Mouse (Mus musculus): ENCODE measurements around the gene Efcab8. TPM values are rescaled to one million over a fixed set of nuclear protein-coding genes. Genes with fewer than 3 reads are reported as not detected.

Efcab8 gene
- 0.06 TPM in 1 of 2 replicates, not detected in the other for polyA plus RNA-seq (2016; fragmentation: Nextera tagmentation; extraction: Ambion mirVana)

- no peak for DNase-seq (ENCODE audit: low spot score)
- H3K4me1 ChIP-seq, result peaks cover 12% of the 10 kb centered on the region
- WGBS, result 53% methylated on average over 12 of the region's 12 CpGs
- H3K27ac ChIP-seq, result no peak within 1 kb of the TSS; the same call in 1 of the 2 replicates
- H3K27me3 ChIP-seq (ENCODE audit: low read depth, poor library complexity, severe bottlenecking), result no peaks in the 10 kb centered on the region
- no peaks in the 10 kb centered on the region for H3K36me3 ChIP-seq
- H3K4me3 ChIP-seq, result peak within 1 kb of the TSS; percentile 50
- H3K9me3 ChIP-seq (replicated peaks), result no peaks in the 10 kb centered on the region
Measured at GRCm38 (mm10) chr2:153779394-153779981, at the start of gene Efcab8. TSS of gene Efcab8 (plus strand) at chr2:153779931.

GRCm38 (mm10) chr2:153734033-153734432 is 45.7 kb upstream of the Efcab8 start:
- DNase-seq (ENCODE audit: low spot score), result no peak
- Histone ChIP-seq H3K27ac (no peak overlapping the region), H3K4me1 (no peaks in the 10 kb centered on the region), H3K9me3 (replicated peaks) (no peaks in the 10 kb centered on the region), H3K36me3 (no peaks in the 10 kb centered on the region), H3K27me3 (ENCODE audit: low read depth, poor library complexity, severe bottlenecking) (no peaks in the 10 kb centered on the region), H3K4me3 (no peak overlapping the region)
- WGBS, result 86% methylated on average over 4 of the region's 4 CpGs

GRCm38 (mm10) chr2:153740500-153741436 is 39.0 kb upstream of the Efcab8 start, which contains the start of gene Mapre1:
TSS of gene Mapre1 (plus strand) at chr2:153741274.
- Histone ChIP-seq H3K4me3 (peak within 1 kb of the TSS; percentile 72), H3K9me3 (replicated peaks) (no peaks in the 10 kb centered on the region), H3K27me3 (ENCODE audit: low read depth, poor library complexity, severe bottlenecking) (no peaks in the 10 kb centered on the region), H3K27ac (peak within 1 kb of the TSS; percentile 98), H3K36me3 (peaks cover 11% of the 10 kb centered on the region), H3K4me1 (peaks cover 23% of the 10 kb centered on the region)
- DNase-seq (ENCODE audit: low spot score), result peak; percentile 100
- WGBS, result 11% methylated on average over 58 of the region's 58 CpGs

- Histone ChIP-seq H3K4me3 (peak overlapping the region; percentile 72), H3K27ac (peak overlapping the region; percentile 98), H3K27me3 (ENCODE audit: low read depth, poor library complexity, severe bottlenecking) (no peaks in the 10 kb centered on the region), H3K9me3 (replicated peaks) (no peaks in the 10 kb centered on the region), H3K36me3 (peaks cover 19% of the 10 kb centered on the region), H3K4me1 (peaks cover 23% of the 10 kb centered on the region)
- 2% methylated on average over 56 of the region's 56 CpGs for WGBS
- peak; percentile 90 for DNase-seq (ENCODE audit: low spot score)
Measured at GRCm38 (mm10) chr2:153741437-153742065, 38.2 kb upstream of the Efcab8 start.

- Histone ChIP-seq H3K27ac (no peak overlapping the region), H3K9me3 (replicated peaks) (no peaks in the 10 kb centered on the region), H3K36me3 (peaks cover 72% of the 10 kb centered on the region), H3K27me3 (ENCODE audit: low read depth, poor library complexity, severe bottlenecking) (no peaks in the 10 kb centered on the region), H3K4me1 (peaks cover 4% of the 10 kb centered on the region), H3K4me3 (no peak overlapping the region)
- DNase-seq (ENCODE audit: low spot score), result no peak
Measured at GRCm38 (mm10) chr2:153747994-153748393, 31.7 kb upstream of the Efcab8 start.

- H3K9me3 ChIP-seq (replicated peaks), result no peaks in the 10 kb centered on the region
- H3K27ac ChIP-seq, result no peak overlapping the region
- H3K4me1 ChIP-seq, result no peaks in the 10 kb centered on the region; the same call in 1 of the 2 replicates
- 92% methylated on average over 2 of the region's 2 CpGs for WGBS
- H3K27me3 ChIP-seq (ENCODE audit: low read depth, poor library complexity, severe bottlenecking), result no peaks in the 10 kb centered on the region
- peaks cover 76% of the 10 kb centered on the region for H3K36me3 ChIP-seq
- no peak overlapping the region for H3K4me3 ChIP-seq
- no peak for DNase-seq (ENCODE audit: low spot score)
Measured at GRCm38 (mm10) chr2:153750363-153750762, 29.4 kb upstream of the Efcab8 start.

- DNase-seq (ENCODE audit: low spot score), result no peak
- 97% methylated on average over 5 of the region's 5 CpGs for WGBS
- H3K4me1 ChIP-seq, result no peaks in the 10 kb centered on the region
Measured at GRCm38 (mm10) chr2:153762121-153762520, 17.6 kb upstream of the Efcab8 start.

GRCm38 (mm10) chr2:153767484-153767883 is 12.2 kb upstream of the Efcab8 start:
- Histone ChIP-seq H3K4me1 (no peaks in the 10 kb centered on the region), H3K36me3 (peaks cover 90% of the 10 kb centered on the region), H3K27ac (no peak overlapping the region), H3K9me3 (replicated peaks) (no peaks in the 10 kb centered on the region), H3K4me3 (no peak overlapping the region), H3K27me3 (ENCODE audit: low read depth, poor library complexity, severe bottlenecking) (no peaks in the 10 kb centered on the region)
- no peak for DNase-seq (ENCODE audit: low spot score)
- WGBS, result 76% methylated on average over 6 of the region's 6 CpGs

More at GRCm38 (mm10) chr2:153762121-153762520, 17.6 kb upstream of the Efcab8 start:
- Histone ChIP-seq H3K27ac (no peak overlapping the region), H3K9me3 (replicated peaks) (no peaks in the 10 kb centered on the region), H3K4me3 (no peak overlapping the region), H3K27me3 (ENCODE audit: low read depth, poor library complexity, severe bottlenecking) (no peaks in the 10 kb centered on the region), H3K36me3 (peaks cover 99% of the 10 kb centered on the region)

- Histone ChIP-seq H3K27me3 (ENCODE audit: low read depth, poor library complexity, severe bottlenecking) (no peaks in the 10 kb centered on the region), H3K36me3 (peaks cover 83% of the 10 kb centered on the region), H3K27ac (no peak overlapping the region), H3K4me3 (no peak overlapping the region), H3K4me1 (no peaks in the 10 kb centered on the region), H3K9me3 (replicated peaks) (no peaks in the 10 kb centered on the region)
- DNase-seq (ENCODE audit: low spot score), result no peak
- 90% methylated on average over 2 of the region's 2 CpGs for WGBS
Measured at GRCm38 (mm10) chr2:153768881-153769280, 10.8 kb upstream of the Efcab8 start.

- H3K27me3 ChIP-seq (ENCODE audit: low read depth, poor library complexity, severe bottlenecking), result no peaks in the 10 kb centered on the region
- no peak overlapping the region for H3K4me3 ChIP-seq
- H3K27ac ChIP-seq, result no peak overlapping the region
- H3K36me3 ChIP-seq, result peaks cover 43% of the 10 kb centered on the region
- DNase-seq (ENCODE audit: low spot score), result no peak
- H3K4me1 ChIP-seq, result no peaks in the 10 kb centered on the region
- 94% methylated on average over 4 of the region's 4 CpGs for WGBS
- H3K9me3 ChIP-seq (replicated peaks), result no peaks in the 10 kb centered on the region
Measured at GRCm38 (mm10) chr2:153772950-153773349, 6.8 kb upstream of the Efcab8 start.

- no peaks in the 10 kb centered on the region for H3K9me3 ChIP-seq (replicated peaks)
Measured at GRCm38 (mm10) chr2:153775472-153775871, 4.3 kb upstream of the Efcab8 start.

GRCm38 (mm10) chr2:153778638-153779362 is 931 bp upstream of the Efcab8 start:
- DNase-seq (ENCODE audit: low spot score), result peak; percentile 80
- 15% methylated on average over 24 of the region's 24 CpGs for WGBS
- Histone ChIP-seq H3K4me1 (peaks cover 12% of the 10 kb centered on the region), H3K4me3 (peak overlapping the region; percentile 50), H3K27me3 (ENCODE audit: low read depth, poor library complexity, severe bottlenecking) (no peaks in the 10 kb centered on the region), H3K9me3 (replicated peaks) (no peaks in the 10 kb centered on the region), H3K27ac (no peak overlapping the region; the same call in 1 of the 2 replicates), H3K36me3 (no peaks in the 10 kb centered on the region)

More at GRCm38 (mm10) chr2:153775472-153775871, 4.3 kb upstream of the Efcab8 start:
- Histone ChIP-seq H3K36me3 (peaks cover 21% of the 10 kb centered on the region), H3K4me1 (peaks cover 12% of the 10 kb centered on the region), H3K27me3 (ENCODE audit: low read depth, poor library complexity, severe bottlenecking) (no peaks in the 10 kb centered on the region), H3K27ac (no peak overlapping the region), H3K4me3 (no peak overlapping the region)
- no peak for DNase-seq (ENCODE audit: low spot score)
- WGBS, result 97% methylated on average over 4 of the region's 4 CpGs

All from limb, embryonic 10.5 days (tissue).